Mouse (Mus musculus) neutrophil, adult 5-6 weeks (primary cell): ENCODE measurements around the gene Crisp2. TPM values are rescaled to one million over a fixed set of nuclear protein-coding genes. Genes with fewer than 3 reads are reported as not detected.

Experiments
- ATAC-seq: fragments of 151-379, 151-347 bp; 2 replicates; pipeline ENCODE4 v1.8.0; 2017; ENCODE audit warnings: mild to moderate bottlenecking, moderate TSS enrichment; ENCODE audit not compliant: insufficient number of reproducible peaks, poor library complexity, low FRiP score, severe bottlenecking; ENCODE audit errors: extremely low read depth
- total RNA-seq: library from RNA; stranded (forward); fragments of 200-1000 nt; gene quantifications from 2 replicates; pipeline ENCODE4 v1.2.3, GENCODE M21; 2017

Gene Crisp2
- total RNA-seq: not detected in 2 replicates

DNA sequence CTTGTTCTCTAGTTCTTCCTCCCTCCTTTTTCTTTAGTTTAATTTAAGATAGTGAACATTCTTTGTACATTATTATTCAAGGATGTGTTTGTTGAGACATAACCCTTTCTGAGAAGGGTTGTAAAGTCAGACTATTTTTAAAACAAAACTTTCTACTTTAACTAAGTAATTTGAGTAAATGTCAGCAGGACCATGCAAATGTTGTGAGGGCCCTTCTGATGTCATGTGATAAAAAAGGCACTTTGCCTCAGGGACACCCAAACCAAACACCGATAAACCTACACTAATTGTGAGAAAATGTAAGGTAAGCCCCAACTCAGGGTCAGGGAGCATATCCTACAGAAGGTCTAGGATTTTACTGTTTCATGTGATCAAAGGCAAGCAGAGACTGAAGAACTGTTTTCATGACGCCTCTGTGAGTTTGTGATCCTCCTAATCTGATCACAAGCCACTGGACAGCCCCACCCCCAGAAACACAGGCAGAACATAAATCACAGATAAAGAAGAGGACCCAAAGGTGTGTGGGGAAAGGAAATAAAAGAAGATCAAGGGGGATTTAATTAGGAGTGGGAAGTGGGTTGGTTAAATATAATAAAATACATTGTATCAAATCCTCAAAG lies at the start of gene Crisp2:
Gene Crisp2, minus strand, starts transcription at position 51 of the 620 bp plus-strand sequence.
- ATAC-seq: no peak

DNA sequence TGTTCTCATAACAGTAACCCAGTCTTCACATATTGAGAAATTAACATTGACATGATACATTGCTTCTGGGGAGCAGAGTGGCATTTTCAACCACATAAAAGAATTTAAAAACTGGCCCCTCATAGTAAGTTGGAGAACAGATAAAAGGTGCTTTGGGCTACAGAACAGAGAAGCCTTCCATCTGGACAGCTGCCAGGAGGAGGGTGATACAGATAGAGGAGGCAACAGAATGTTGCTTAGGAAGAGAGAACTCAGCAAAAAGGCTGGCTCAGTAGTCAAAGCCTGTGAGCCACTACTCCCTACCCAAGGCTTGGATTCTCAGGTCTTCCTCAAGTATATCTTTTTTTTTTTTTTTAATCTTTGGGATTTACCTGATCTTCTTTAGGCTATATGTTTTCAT lies 48.3 kb upstream of the Crisp2 start:
- no peak for ATAC-seq

DNA sequence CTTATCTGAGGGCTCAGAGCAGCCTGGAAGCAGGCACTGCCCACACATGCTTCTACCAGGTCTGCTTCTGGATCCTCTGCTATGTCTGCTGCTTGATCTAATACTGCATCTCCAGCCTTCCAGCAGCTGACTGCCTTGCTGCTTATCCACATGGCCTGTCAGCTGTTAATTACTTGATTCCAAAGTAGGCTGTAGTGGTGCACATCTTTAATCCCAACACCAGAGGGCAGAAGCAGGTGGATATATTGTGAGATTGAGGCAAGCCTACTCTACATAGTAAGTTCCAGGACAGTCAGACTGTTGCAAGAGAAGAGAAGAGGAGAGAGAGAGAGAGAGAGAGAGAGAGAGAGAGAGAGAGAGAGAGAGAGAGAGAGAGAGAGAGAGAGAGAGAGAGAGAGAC lies 30.5 kb upstream of the Crisp2 start:
- no peak for ATAC-seq

DNA sequence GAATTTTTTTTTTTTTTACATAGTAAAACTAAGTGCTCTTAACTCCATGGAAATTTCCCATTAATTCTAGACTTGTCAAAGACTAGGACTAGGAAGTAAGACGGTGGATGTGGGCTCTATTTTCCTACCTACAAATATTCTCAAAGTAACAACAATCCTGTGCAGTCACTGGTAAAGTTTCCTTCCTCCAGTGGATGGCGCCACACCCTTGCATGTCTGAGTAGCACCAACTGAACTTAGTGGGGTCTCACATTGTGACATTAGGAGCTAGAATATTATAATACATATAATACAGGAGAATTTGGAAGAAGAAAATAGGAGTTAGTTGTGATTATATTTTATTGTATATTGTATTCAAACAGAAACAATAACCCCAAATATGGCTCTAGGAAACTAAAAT lies 25.1 kb upstream of the Crisp2 start:
- no peak for ATAC-seq

DNA sequence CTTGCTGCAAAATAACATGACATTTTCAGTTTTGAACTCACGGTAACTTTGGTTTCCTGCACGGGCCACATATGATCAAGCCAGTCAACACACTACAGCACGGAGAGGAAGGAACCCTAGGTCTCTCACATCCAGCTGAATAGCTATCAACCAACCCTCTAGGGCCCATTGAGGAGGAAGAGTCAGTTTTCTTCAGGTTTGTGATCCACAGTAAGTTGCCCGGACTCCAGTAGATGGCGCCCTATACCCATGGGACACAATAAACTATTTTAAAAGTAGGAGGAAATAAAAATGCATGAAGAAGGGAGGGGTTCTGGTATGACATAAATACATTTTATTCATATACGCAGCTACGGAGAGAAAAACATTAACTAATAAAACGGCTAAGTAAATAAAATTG lies 17.7 kb upstream of the Crisp2 start:
- ATAC-seq: no peak

DNA sequence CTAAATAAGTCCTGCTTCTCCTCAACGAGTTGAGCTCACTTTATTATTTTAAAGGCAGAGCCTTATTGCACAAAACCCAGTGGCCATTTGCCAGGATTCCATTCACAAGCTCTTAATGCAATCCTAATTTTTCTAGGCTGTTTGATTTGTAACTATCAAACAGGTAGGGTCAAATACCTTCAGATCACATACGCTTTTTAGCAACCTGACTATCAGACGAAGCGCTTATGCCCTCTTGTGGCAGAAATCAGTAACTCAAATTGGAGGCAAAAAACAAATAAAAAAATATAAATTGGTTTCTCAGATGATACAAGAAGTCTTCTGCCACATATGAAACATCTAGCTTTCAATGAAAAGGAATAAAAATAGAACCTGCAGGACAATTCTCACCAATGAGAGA lies 17.0 kb upstream of the Crisp2 start:
- no peak for ATAC-seq

DNA sequence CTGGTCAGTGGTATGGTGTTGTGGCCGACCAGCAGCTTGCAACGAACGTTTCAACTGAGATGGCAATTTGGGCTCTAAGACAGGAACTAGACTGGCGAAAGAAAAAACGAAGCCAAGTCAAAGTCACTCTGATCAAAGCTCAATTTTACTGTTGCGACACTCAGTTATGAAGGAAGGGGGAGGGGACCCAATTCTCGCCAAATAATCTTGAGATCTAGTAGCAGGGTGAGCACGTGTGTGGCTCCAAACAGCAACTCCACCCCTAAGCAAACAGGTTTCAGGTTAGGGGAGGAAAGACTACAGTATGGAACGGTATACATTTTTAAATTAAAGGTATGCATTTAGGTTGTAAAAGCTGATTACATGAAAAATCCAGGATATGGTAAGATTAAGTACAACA lies 14.7 kb upstream of the Crisp2 start:
- no peak for ATAC-seq

DNA sequence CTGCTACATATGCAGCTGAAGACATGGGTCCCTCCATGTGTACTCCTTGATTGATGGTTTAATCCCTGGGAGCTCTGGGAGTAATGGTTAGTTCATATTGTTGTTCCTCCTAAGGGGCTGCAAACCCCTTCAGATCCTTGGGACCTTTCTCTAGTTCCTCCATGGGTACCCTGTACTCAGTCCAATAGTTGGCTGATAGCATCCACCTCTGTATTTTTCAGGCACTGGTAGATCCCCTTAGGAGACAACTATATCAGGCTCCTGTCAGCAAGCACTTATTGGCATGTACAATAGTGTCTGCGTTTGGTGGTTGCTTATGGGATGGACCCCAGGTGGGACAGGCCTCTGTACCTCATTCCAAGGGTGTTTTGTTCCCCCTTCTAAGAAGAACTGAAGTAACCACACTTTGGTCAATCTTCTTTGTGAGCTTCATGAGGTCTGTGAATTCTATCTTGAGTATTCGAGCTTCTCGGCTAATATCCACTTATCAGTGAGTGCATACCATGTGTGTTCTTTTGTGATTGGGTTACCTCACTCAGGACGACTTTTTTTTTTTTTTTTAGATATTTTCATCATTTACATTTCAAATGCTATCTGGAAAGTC lies 10.6 kb upstream of the Crisp2 start:
- no peak for ATAC-seq

DNA sequence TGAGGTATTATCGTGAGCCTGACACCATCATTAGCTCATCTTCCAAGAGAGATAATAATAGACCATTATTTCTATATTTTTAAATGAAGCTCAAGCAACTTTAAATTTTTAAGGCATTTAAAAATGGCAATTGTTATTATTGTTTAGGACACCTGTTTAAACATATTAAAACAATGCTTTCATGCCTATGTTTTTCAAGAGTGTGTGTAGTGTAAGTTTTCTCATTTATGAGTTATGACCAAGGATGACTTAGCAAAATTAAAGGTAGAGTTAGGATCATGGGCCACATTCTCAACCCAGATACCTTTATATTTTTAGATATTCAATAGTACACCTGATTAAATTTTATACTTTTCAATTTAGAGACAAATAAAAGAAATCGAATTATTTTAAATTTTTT lies 5.5 kb upstream of the Crisp2 start:
- no peak for ATAC-seq

DNA sequence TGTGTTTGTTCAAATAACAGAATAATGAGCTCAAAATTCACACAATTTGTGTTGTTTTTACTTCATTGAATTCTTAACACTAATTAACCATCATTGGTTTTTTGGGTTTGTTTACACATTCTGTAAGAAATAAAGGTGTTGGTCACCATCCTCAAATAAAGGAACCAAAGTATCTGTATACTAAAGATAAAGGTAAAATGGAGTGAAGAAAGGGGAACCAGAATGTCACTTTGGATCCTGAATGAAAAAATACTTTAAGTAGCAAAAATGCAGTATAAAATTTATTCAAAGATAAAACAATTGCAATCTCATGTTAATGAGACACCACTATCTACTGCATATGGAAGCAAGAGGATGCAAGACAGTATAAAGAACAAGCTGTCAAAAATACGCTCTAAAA lies 4.8 kb upstream of the Crisp2 start:
- ATAC-seq: no peak

DNA sequence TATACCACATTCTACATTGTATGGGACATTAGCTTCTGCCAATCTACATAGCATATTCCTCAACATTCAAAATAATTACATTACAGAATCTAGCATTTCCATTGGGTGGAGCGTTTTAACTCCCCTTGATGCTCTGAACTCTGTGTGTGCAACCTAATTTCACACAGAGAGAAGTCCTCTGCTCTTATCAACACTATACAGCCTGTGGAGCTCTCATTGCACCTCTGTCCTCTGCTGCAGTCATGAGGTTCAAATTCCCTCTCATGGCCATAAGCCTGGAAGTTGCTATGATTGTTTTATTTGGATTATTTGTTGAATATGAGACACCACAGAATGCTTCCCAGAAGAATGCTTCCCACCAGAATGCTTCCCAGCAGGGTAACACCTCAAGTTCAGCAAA lies 4.1 kb upstream of the Crisp2 start, which contains the start of gene Rhag:
Gene Rhag, plus strand, starts transcription at position 193 of the 400 bp plus-strand sequence.
- no peak for ATAC-seq

DNA sequence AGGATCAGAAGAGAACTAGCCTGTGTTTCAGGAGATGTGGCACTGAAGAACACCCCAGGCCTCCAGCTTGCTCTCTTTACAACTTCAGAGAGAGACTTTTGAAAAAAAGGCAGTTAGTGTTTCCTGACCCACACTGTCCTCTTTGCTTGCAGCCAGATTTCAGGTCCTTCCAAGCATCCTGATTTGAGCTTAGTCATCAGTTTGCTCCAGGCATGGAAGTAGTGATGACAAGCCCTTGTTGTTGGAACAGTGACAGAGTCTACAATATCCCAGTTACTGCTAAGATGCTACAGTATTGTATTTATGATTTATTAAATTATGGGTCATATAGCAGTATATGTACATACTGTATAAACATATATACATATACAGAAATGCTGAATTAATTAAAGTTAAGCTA lies 1.3 kb upstream of the Crisp2 start:
- ATAC-seq: no peak

DNA sequence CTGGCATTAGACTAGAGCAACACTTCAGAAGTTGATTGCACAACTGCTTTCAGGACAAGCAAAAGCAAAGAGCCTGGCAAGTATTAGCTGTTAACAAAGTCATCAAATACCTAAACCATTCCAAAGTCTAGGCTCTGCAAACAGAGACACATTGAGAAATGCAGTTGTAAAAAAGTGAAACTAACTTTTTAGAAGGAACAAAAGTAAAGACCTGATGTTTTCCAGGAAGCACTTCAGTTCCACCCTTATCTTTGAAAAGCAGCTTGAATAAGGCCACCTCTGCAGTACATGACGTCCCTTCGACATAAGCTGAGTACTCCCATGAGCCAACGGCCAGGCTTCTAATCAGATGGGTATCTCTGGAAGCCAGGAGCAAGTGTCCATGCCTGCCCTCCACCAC lies 253 bp downstream of the Crisp2 start:
- ATAC-seq: no peak

DNA sequence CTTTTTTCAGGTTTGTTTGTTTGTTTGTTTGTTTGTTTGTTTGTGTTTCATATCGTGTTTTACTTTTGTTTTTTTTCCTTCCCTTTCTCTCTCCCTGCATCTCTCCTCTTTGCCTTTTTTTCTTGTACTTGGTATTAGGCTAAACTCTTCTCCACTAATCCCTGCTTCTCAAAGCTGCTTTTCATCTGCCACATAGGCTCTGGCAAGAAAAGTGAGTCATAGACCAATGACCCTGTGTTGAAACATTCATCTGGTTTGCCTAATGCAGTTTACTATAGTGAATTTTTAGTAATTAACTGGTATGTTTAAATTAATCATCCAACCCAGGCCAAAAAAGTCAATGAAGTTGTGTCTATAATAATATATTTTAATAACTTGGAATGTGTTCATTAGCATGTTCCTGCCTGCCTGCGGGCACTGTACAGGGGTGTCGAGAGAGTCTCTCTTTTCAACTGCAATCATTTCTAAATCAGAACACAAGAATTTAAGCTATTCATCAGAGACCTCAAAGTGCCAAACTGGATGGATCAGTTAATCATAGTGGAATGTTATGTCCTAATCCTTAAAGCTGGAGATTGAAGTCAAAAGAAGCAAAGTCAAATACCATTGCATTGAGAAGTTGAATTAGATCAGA lies 4.0 kb downstream of the Crisp2 start:
- ATAC-seq: no peak

DNA sequence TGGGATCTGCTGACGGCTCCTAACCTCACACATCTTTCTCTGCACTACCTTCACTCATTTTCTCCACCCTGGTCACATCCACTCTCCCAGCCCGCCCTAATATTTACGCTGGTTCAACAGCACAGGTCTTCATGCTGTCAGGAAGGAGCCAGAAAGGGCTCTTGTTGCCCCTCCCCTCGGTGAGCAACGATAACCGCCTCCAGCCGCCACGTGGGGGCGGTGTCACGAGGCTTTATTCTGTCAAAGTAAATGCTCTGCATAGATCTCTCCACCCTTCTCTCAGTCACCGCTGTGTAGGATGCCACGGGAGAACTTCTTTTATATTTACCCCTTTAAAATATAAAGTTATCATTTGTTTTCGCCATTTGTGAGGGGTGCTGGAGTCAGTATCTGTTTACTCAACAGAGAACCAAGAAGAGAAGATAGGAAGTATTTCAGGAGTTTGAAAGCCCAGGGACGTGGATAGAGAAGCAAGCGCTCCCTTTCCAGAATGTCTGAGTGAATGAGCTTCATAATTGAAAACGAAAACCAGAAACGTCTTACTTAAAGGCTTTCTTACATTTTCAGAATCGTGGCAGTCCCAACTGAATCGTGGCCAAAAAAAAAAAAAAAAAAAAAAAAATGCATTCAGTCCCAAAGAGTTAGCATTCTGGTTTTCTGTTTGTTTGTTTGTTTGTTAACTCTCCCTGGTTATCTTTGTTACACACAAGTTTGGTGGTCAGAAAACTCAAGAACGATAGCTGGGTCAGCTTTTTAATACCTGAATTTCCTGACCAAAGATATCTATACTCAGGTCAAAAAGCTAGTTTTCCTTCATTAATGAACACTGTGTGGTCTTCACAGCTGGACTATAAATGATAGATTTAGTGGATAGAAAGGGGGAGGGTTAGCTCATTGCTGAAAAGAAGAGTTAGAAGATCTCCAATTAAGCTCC lies 12.6 kb downstream of the Crisp2 start:
- no peak for ATAC-seq

DNA sequence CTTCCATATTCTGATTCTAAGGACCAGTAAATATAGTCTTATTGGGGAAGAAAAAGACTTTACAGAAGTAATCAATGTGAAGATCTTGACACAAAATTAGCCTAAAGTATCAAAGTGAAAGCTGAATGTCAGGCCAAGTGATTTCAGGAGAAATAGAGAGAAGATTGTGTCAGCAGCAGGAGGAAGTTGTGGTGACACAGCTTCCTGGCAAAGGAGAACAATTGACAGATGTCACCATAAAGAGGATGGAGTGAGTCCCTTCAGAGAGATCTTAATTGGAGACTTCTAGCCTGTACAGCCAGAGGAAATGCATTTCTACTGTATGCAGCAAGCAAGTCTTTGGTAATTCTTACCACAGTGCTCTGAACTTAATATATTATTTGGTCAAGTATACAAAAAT lies 16.9 kb downstream of the Crisp2 start:
- no peak for ATAC-seq

DNA sequence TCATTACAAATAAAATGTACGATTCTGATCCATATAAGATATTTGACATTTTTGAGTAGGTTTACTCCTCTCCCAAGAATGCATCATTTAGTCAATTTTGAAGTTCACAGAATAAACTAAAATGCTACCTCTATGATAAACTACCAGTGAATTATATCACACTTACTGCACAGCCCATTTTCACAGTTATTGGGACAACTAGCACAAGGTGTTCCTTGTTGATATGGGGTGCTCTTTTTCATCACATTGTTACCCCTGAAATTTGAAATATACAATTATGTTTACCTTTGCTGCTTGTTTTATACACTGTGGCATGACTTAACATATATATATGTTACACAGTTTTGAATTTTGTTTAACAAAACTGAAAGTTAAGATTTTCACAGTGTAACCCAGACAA lies 39.7 kb downstream of the Crisp2 start:
- ATAC-seq: no peak

DNA sequence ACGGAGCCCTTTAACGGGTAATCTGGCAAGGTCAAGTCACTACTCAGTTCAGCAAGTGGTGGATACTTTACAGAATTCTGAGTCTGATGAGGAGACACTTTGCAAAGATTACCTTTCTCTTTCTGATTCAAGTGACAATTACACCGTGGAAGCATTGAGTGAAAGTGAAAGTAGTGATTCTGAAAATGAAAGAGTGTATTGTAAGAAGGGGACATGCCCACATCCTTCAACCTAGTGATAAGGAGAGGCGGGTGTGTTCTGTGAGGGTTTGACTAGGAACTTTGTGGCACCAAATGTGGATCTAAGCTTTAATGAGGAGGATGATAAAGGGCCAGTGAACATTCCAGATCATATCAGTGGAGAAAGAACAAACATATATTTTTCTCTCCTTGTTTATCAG lies 43.1 kb downstream of the Crisp2 start:
- no peak for ATAC-seq

DNA sequence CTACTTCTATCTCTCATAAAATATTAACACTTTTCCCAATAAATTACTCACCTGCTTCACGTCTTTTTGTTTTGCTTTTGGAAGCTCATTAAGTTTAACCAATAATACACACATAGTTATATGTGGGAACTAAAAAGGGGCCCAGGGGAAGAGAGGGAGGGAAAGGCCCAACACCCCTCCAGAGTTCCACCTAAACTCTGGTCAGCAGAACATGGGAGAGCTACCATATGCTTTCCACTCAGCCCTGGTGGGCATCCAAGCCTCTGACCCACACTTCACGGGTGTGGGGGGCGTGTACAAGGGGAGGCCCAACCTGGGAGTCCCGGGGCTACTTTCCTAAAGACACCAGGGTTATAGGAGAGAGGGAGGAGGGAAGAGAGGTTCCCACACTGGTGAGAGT lies 75.1 kb downstream of the Crisp2 start:
- no peak for ATAC-seq

DNA sequence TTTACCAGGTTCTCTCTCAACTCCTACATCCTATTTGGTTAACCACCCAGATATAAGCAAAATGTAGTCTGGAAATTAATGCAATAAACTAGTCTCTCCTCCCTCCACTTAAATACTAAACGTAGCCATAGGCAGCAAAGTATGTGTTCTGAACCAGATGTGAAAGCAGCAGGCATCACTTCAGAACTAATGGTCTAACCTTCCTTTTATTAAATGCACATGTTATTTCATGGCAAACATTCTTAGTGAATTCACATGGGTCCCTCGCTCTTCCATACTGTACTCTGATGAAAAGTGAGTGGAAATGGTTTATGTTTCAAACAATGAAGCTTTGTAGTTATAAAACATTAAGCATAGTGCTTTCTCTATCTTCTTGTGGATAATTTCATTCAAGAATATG lies 75.5 kb downstream of the Crisp2 start:
- ATAC-seq: no peak
